ENCODE assay signal across 15 mouse cellular contexts in the genomic region with DNA sequence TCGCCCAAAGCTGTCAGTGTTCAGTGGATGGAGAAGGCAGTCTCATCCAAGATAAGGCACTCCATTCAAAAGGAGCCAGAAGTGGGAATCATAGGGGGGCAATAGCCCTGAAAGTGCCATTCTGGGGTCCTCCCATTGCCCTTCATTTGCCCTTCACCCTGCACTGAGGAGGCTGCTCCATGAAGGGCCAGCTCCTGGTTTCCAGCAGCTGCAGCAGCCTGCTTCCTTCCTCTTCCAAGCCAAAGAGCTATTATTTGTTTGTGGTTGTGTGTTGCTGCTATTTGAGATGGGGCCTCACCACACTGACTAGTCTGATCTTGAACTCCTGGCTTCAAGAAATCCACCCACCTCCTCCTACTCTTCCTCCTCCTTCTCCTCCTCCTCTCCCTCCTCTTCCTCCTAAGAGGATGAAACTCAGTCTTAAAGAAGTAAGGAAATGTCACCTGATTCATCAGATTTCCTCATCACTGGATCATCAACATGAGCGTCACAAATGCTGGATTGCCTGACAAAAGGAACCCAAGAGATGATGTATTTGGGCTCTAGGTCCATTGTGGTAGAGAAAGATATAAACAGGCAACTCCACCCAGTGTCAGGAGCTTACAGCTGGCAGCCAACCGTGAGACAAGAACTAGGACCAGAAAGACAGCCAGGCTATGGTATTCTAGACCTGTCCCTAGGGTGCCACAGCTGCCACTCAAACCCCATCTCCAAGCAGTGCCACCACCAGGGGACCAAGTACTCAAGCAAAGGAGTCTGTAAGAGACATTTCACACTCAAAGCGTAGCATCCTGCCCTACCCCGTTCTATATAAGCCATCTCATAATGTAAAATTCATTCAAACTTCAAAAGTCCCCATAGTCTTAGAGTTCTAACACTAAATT. TPM values are rescaled to one million over a fixed set of nuclear protein-coding genes. Genes with fewer than 3 reads are reported as not detected.
A peak's percentile ranks its signal among the peaks of the same experiment; 100 is the strongest.
DNase-seq lines count a peak whose midpoint lies in the region; ATAC-seq lines count a peak whose summit lies in the region.
"Had no signal": no experiment of that assay in that cellular context is flagged by ENCODE, and none has a peak within 500 bp of the region (broad histone marks: within the 10 kb centered on the region; RNA-seq: fewer than 3 reads in every experiment).

No protein-coding gene starts in this region.

- no peak overlapping the region for H3K4me3 ChIP-seq in lung, embryonic 15.5 days
- H3K4me3 ChIP-seq in brown adipose tissue, adult 24 weeks (ENCODE audit: insufficient read depth, low read depth, low read length) = no peak overlapping the region
- H3K4me3 ChIP-seq: gastrocnemius, adult 2 months had no signal

- no peaks in the 10 kb centered on the region for H3K9me3 ChIP-seq in lung, embryonic 15.5 days

- WGBS in lung, embryonic 15.5 days = 72% methylated on average over 5 of the region's 5 CpGs

- no peak overlapping the region for H3K9ac ChIP-seq in lung, embryonic 15.5 days
- H3K9ac ChIP-seq: forebrain, postnatal 0 days had no signal

- ATAC-seq in CD4-positive, CD25-positive, alpha-beta regulatory T cell, adult 4 months = no peak
- no peak for ATAC-seq in lung, embryonic 15.5 days (ENCODE audit: borderline replicate concordance, extremely low read depth, low FRiP score, low TSS enrichment)
- peak; percentile 42; the same call in 1 of the 2 replicates for ATAC-seq in neutrophil, adult 5-6 weeks (ENCODE audit: extremely low read depth, insufficient number of reproducible peaks, low FRiP score, poor library complexity, severe bottlenecking)
- no peak for ATAC-seq in inflammation-experienced regulatory T-cells, adult 6 months
- ATAC-seq: forebrain, postnatal 0 days; midbrain, embryonic 16.5 days had no signal

- DNase-seq in CD4-positive, CD25-positive, alpha-beta regulatory T cell, adult 2 months (ENCODE audit: low read depth, low spot score) = peak; percentile 22
- no peak for DNase-seq in lung, postnatal 14 days
- DNase-seq in right cerebral cortex, postnatal 4 days = no peak
- DNase-seq: cerebellum, adult 11 months; forebrain, postnatal 0 days; gastrocnemius, adult 2 months; heart, postnatal 10 days; kidney, postnatal 10 days; liver had no signal

- peaks cover 90% of the 10 kb centered on the region for H3K4me1 ChIP-seq in lung, embryonic 15.5 days
- peaks cover 68% of the 10 kb centered on the region for H3K4me1 ChIP-seq in brown adipose tissue, adult 24 weeks (ENCODE audit: control insufficient read depth, insufficient read depth, insufficient read length, low read length)

- H3K27ac ChIP-seq in lung, embryonic 15.5 days = peak overlapping the region; percentile 9; the same call in 1 of the 2 replicates
- H3K27ac ChIP-seq in brown adipose tissue, adult 24 weeks (replicated peaks; ENCODE audit: low read depth, low read length) = 0 out of 2 replicates have a peak overlapping the region, but pooled peaks have one; percentile 0
- H3K27ac ChIP-seq: gastrocnemius, adult 2 months had no signal

- H3K4me2 ChIP-seq in lung, embryonic 15.5 days = no peak overlapping the region

- no peaks in the 10 kb centered on the region for H3K27me3 ChIP-seq in lung, embryonic 15.5 days

- H3K36me3 ChIP-seq in lung, embryonic 15.5 days = no peaks in the 10 kb centered on the region

RNA-seq across cellular contexts. Expression of gene Chst15, which starts 11.3 kb away (rescaled TPM):
- polyA plus RNA-seq in CD4-positive, CD25-positive, alpha-beta regulatory T cell, adult 4 months (2017; shearing (Covaris generic)) = 1 to 10 TPM; 6.0 to 9.2 TPM
- polyA plus RNA-seq in lung, embryonic 15.5 days (2015; fragmentation: Nextera tagmentation; extraction: Ambion mirVana) = 17.8 and 20.3 TPM in 2 replicates
- polyA plus RNA-seq in brown adipose tissue, adult 24 weeks (2012; ENCODE audit: insufficient read depth, insufficient read length, missing spikeins) = 14.7 and 16.0 TPM in 2 replicates
- total RNA-seq in neutrophil, adult 5-6 weeks (2017) = 81.4 and 83.2 TPM in 2 replicates
- polyA plus RNA-seq in inflammation-experienced regulatory T-cells, adult 6 months (2017; shearing (Covaris generic)) = 1 to 10 TPM in 2 of 3 experiments, under 1 TPM in 1; 0.88 to 6.2 (median 4.8) TPM
